Mouse (Mus musculus): ENCODE results near the gene 6430531B16Rik.

The 6430531B16Rik gene

DNA sequence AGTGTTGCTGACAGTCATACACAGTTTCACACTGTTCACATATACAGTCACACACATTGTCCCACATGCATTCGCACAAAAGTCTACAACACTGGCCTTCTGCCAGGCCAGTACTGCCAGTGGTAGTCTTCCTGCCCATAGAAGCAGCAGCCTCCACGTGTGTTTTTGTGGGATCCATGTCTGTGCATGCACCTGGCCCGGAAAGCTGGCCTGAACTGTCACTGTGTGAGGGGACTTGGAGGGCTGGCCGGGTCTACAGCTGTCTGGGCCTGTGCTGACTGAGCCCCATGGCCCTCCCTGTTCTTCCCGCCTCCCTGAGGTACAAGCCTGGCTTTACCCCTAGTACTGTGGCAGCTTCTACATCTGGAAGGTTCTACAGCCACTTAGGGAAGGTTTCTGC, 7.6 kb downstream of the 6430531B16Rik start:
- DNase-seq (ENCODE audit: extremely low spot score), result no peak

- DNase-seq (ENCODE audit: extremely low spot score), result no peak
Measured at GRCm38 (mm10) chr7:139970216-139970919, 8.2 kb downstream of the 6430531B16Rik start.

DNA sequence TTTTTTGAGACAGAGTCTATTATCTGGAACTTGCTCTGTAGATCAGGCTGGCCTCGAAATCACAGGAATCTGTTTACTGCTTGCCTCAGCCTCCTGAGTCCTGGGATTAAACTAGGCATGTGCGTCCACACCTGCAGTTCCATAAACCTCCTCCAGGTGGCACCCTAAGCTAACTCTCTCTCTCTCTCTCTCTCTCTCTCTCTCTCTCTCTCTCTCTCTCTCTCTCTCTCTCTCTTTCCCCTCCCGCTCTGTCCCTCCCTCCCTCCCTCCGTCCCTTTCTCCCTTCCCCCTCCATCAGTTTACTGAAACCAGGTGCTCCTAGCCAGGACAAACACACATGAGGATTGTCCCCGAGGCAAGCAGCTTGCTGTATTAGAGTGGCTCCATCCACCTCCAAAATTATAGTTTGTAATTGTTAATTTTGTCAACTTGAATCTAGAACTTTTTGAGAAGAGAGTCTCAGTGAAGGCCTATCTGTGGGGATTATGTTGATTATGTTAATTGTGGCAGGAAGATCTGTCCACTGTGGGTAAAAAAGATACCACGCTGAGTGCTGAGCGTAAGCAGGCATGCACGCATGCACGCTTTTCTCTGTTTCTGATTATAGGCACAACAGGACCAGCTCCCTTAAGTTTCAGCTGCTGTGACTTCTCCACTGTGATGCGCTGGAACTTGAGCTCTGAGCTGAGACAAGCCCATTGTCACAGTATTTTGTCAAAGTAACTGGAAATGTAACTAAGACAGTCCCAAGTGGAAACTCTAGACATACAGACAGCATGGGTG, 9.0 kb downstream of the 6430531B16Rik start:
- DNase-seq (ENCODE audit: extremely low spot score), result peak; percentile 78

DNA sequence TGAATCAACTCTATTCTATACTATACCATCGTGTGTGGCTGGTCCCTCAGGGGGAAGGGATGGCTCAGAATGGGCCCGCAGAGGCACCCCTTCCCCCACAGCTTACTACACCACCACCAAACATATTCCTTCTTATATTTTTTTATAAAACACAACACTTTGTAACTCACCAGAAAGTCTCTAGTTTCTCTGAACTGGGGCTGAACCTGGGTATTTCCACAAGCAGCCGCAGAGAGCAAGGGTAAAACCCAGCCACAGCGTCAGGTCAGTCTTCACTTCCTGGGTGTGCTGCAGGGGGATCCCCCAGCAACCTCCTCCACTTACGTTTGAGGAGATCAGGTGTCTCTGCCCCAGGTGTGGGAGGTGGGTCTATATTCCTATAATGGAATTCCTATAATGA, 10.1 kb downstream of the 6430531B16Rik start:
- DNase-seq (ENCODE audit: extremely low spot score), result no peak

DNA sequence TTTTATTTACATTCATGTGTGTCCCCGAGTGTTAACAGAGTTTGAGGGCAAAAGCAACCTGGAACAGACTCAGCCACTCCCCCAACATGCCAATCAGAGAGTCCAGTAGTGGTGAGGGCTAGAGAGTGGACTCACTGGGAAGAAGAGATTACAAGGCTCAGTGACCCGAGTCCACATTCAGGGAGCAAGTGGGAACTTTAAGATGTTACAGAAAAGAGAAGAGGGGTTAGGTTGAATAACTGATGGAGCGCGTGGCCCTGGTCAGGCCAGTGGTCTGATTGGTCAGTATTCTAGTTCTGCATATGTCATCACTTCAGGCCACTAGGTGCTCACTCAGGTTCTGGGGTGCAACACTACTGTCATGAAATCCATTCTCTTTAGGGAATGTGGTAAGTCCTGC, 11.4 kb downstream of the 6430531B16Rik start:
- no peak for DNase-seq (ENCODE audit: extremely low spot score)

DNA sequence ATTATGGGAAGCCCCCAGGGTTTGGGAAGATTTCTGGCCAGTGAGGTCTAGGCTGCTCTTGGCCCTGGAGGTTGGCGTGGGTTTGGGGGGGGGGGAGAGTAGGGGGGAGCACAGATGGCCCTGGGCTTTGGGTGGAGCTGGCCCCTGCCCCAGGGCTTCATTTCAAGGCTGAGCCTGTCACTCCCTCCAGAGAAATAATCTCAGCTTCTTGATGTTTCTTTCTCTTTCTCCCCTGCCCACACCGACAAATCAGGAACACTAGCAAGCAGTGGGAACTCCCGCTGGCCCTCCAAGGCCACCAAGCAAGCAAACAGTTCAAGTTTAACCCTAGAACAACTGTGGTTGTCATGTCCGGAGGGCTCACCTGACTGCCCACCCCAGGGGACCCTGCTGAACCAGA, 14.7 kb downstream of the 6430531B16Rik start:
- DNase-seq (ENCODE audit: extremely low spot score), result no peak

- DNase-seq (ENCODE audit: extremely low spot score), result no peak
Measured at GRCm38 (mm10) chr7:139961141-139961540, 17.4 kb downstream of the 6430531B16Rik start.

- no peak for DNase-seq (ENCODE audit: extremely low spot score)
Measured at GRCm38 (mm10) chr7:139957958-139958357, 20.6 kb downstream of the 6430531B16Rik start.

GRCm38 (mm10) chr7:139957437-139957836, 21.1 kb downstream of the 6430531B16Rik start:
- DNase-seq (ENCODE audit: extremely low spot score), result no peak

- DNase-seq (ENCODE audit: extremely low spot score), result no peak
Measured at GRCm38 (mm10) chr7:139956658-139957057, 21.9 kb downstream of the 6430531B16Rik start.

DNA sequence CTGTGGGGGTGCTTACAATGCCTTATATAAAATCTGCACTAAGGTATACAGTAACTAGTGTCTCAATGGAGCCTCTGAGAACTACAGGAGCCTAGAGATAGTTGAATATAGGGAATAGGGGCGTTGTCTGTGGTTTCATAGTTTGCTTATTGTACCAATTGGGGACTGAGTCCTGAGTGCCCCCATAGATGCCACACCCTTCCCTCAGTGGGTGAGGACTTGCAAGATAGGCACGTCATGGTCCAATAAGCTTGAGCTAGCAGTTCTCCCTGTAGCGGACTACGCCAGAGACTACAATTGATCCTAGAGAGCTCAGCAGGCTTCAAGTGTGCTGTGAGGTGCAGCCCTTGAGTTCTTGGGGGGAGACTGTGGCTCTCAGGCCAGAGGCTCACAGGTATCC, 23.1 kb downstream of the 6430531B16Rik start:
- DNase-seq (ENCODE audit: extremely low spot score), result no peak

DNA sequence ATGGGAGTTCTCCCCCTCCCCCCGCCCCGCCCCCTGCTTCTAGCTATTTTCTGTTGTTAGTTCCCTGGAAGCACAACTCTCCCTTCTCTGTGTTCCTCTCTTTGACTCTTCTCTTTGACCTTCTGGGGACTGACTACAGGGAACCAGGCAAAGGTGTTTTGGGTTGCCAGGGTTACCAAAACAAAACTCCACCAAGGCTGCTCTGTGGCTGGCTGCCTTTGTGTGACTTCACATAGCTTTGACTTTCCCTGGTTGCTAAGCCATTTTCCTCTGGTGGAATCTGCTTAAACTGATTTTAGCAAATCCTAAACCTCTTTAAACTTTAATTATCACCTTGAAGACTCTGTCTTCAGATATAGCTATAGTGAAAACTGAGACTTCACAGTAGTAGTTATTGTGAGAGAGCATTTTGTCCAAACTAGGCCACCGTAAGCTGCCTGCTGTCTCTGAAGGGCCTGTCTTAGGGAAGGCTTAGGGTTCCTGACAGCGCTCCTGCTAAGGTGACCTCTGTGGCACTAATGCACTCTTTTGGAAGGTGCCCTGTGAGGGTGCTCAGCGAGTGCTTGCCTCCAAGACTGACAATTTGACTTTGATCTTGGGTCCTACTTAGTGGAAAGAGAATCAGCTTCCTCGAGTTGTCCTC, 26.4 kb downstream of the 6430531B16Rik start:
- DNase-seq (ENCODE audit: extremely low spot score), result peak; percentile 42

DNA sequence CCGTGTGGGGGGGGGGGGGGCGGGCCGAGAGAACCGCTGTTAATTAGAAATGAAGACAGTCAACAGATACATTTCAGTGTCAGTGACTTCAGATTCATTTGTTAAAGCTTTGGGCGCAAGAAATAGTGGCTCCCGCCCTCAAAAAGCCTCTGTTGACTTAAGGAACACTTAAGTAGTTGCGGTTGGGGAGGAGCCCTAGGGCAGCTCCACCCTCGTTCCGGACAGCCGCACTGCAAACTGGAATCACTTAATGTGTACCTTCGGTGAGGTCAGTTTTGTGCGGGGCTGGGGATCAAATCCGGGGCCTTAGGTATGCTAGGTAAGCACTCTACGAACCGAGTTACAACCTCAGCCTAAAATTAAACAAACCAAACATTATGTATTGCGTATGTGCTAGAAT, 27.5 kb downstream of the 6430531B16Rik start:
- peak; percentile 33 for DNase-seq (ENCODE audit: extremely low spot score)

- peak; percentile 66 for DNase-seq (ENCODE audit: extremely low spot score)
Measured at GRCm38 (mm10) chr7:139950283-139950971, 28.1 kb downstream of the 6430531B16Rik start.

GRCm38 (mm10) chr7:139949893-139950282, 28.7 kb downstream of the 6430531B16Rik start:
- DNase-seq (ENCODE audit: extremely low spot score), result no peak

DNA sequence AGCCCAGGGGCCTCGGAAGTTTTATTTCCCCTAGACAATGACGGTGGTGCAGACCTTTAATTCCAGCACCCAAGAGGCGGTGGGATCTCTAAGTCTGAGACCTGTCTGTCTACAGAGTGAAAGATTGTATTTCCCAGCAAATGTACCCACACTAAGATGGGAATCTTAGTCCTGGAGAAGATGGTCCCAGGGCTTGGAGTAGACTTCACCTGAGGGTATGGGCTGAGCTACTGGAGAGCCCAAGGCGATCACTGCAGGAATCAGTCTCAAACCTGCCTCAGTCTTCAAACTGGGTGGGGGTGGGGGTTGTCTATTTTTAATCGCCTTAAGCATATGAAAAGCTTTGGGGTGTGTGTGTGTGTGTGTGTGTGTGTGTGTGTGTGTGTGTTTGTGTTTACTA, 32.5 kb downstream of the 6430531B16Rik start:
- DNase-seq (ENCODE audit: extremely low spot score), result no peak

DNA sequence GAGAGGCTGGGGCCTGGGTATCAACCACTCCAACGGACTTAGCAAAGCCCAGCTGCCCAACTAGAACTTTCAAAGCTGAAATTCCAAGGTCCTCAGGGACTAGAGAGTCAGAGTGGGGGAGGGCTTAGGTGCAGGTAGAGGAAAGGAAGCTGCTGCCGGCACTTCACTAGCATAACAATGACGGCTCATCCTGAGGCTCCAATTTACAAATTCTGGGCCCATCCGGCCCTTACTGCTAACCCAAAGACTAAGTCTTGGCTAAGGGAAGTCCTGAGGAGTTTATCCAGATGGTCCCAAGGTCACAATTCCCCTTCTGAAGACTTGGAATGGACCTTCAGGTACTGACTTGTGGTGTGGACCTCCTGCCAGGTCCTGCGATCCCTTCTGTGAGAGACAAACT, 33.0 kb downstream of the 6430531B16Rik start:
- DNase-seq (ENCODE audit: extremely low spot score), result no peak

GRCm38 (mm10) chr7:139944291-139945240, 34.0 kb downstream of the 6430531B16Rik start:
- DNase-seq (ENCODE audit: extremely low spot score), result peak; percentile 33

DNA sequence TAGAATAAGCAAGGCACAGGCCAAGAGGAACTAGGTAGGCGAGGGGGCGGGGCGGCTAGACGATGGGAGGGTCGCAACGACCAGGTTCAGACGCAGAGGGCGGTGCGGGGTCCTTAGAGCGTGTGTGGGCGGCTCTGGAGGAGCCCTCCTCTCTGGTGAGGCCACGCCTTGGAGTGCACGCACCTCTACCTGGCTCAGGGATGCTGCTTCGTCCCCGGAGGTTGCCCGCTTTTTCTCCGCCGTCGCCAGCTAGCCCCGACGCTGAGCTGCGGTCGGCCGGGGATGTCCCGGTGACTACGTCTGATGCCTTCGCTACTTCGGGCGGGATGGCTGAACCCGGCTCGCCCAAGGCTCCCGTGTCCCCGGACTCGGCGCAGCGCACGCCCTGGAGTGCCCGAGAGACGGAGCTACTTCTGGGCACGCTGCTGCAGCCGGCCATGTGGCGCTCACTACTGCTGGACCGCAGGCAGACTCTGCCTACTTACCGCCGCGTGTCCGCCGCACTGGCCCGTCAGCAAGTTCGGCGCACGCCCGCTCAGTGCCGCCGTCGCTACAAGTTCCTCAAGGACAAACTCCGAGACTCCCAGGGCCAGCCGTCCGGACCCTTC, 34.8 kb downstream of the 6430531B16Rik start, which contains the start of gene Utf1:
Utf1 (plus strand) TSS at position 116 of the 608 bp plus-strand sequence.
- DNase-seq (ENCODE audit: extremely low spot score), result peak; percentile 55

DNA sequence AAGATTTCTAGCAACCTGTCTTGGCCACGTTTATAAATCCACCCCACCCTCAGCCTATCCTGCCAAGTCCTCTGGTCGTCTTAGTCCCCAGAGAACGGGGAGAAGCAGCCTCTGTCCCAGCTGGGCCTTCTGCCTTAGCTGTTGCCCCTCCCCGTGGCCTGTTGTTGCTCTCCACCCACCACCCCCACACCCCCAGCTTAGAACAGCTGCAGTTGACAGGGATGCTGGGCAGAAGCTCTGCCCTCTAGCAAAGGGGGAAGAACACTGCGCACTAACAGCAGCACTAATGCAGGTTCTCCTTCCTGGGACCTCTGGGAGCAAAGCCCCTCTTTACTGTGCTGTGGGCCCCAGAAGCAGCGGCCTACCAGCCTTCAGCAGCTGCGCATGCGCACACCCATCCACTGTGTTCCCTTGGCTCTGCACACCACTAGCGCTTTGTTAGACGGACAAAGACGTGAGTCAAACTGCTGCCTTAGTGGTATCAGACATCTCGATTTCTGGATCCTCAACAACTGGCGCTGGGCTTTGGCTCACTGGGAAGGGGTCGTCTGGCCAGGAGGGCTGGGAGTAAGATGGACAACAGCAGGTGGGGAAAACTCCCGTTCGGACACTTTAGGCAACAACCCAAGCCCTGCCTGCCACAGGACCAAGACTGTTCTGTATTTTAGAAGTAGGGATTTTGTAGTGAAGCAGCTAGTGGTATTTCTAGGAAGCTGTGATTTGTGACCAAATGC, 37.9 kb downstream of the 6430531B16Rik start:
- no peak for DNase-seq (ENCODE audit: extremely low spot score)

Data from embryo, embryonic 9.5 days (tissue).